In the genomic region with DNA sequence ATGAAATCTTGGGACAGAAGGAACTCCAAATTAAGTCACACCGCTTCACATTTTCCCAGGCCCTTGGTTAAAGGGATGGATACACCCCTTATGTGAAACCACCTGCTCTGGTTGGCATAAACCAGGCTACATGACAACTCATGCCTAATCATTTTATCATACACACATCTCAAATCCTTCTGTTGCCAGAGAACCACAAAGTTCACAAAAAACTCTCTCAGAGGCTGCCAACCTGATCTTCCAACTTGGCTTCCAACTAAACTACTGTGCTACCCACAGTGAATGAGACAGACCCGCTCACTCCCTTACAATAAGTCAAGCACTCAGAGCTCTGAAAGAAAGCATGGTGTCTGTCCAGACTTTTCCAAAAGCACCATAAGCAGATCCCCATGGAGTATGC, we compare ENCODE assay signal across 10 mouse cellular contexts. TPM values are rescaled to one million over a fixed set of nuclear protein-coding genes. Genes with fewer than 3 reads are reported as not detected.
A peak's percentile ranks its signal among the peaks of the same experiment; 100 is the strongest.
DNase-seq lines count a peak whose midpoint lies in the region; ATAC-seq and TF ChIP-seq lines count a peak whose summit lies in the region.
"Had no signal": no experiment of that assay in that cellular context is flagged by ENCODE, and none has a peak within 500 bp of the region (broad histone marks: within the 10 kb centered on the region; RNA-seq: fewer than 3 reads in every experiment).

No protein-coding gene starts in this region.

- H3K36me3 ChIP-seq in lung, embryonic 14.5 days (ENCODE audit: insufficient read depth), result no peaks in the 10 kb centered on the region
- no peaks in the 10 kb centered on the region for H3K36me3 ChIP-seq in limb, embryonic 11.5 days (ENCODE audit: control insufficient read depth, insufficient read depth, low read length)
- no peaks in the 10 kb centered on the region for H3K36me3 ChIP-seq in stomach, embryonic 14.5 days (ENCODE audit: control insufficient read depth, insufficient read depth, low read length)

- peak overlapping the region; percentile 97 for H3K9ac ChIP-seq in lung, embryonic 14.5 days
- no peak overlapping the region for H3K9ac ChIP-seq in limb, embryonic 11.5 days (ENCODE audit: low read length)
- H3K9ac ChIP-seq in stomach, embryonic 14.5 days (replicated peaks; ENCODE audit: low read depth, low read length), result no peak overlapping the region

- no peak overlapping the region for H3K27ac ChIP-seq in cerebellum, adult 2 months (ENCODE audit: insufficient read depth, low read length)
- no peak overlapping the region for H3K27ac ChIP-seq in lung, embryonic 14.5 days (ENCODE audit: low read depth)
- H3K27ac ChIP-seq in limb, embryonic 11.5 days (replicated peaks; ENCODE audit: low read depth, low read length), result no peak overlapping the region
- H3K27ac ChIP-seq in stomach, embryonic 14.5 days (ENCODE audit: low read length), result no peak overlapping the region

- no peaks in the 10 kb centered on the region for H3K27me3 ChIP-seq in cerebellum, adult 2 months (ENCODE audit: control insufficient read depth, insufficient read depth, low read length)
- H3K27me3 ChIP-seq in lung, embryonic 14.5 days (ENCODE audit: insufficient read depth, low read length), result no peaks in the 10 kb centered on the region
- H3K27me3 ChIP-seq in limb, embryonic 11.5 days (ENCODE audit: control insufficient read depth, insufficient read depth, low read length), result no peaks in the 10 kb centered on the region
- H3K27me3 ChIP-seq in stomach, embryonic 14.5 days (ENCODE audit: control insufficient read depth, insufficient read depth, low read length), result no peaks in the 10 kb centered on the region

- no peaks in the 10 kb centered on the region for H3K9me3 ChIP-seq in lung, embryonic 14.5 days (ENCODE audit: low read depth, low read length)
- H3K9me3 ChIP-seq in limb, embryonic 11.5 days (ENCODE audit: control insufficient read depth, low read length), result no peaks in the 10 kb centered on the region
- H3K9me3 ChIP-seq in stomach, embryonic 14.5 days (ENCODE audit: control insufficient read depth, low read depth, low read length), result no peaks in the 10 kb centered on the region

- no peak for TF ChIP-seq POLR2A in cerebellum, adult 2 months (IDR thresholded peaks at IDR 0.05; ENCODE audit: borderline replicate concordance, insufficient read depth, low read length)

- H3K4me1 ChIP-seq in cerebellum, adult 2 months (ENCODE audit: control insufficient read depth, insufficient read depth, low read length), result peaks cover 9% of the 10 kb centered on the region; the same call in 1 of the 2 replicates
- H3K4me1 ChIP-seq in lung, embryonic 14.5 days (ENCODE audit: insufficient read depth), result peaks cover 12% of the 10 kb centered on the region
- peaks cover 12% of the 10 kb centered on the region; the same call in 1 of the 2 replicates for H3K4me1 ChIP-seq in limb, embryonic 11.5 days (ENCODE audit: control insufficient read depth, insufficient read depth, low read length)
- peaks cover 17% of the 10 kb centered on the region for H3K4me1 ChIP-seq in stomach, embryonic 14.5 days (ENCODE audit: control insufficient read depth, insufficient read depth, low read length)

- peak in 1 of 2 experiments; percentile 32 for DNase-seq in cerebellum, adult 2 months
- no peak for DNase-seq in cerebellum, postnatal 4 days (ENCODE audit: low spot score in 2 of 2)
- DNase-seq in lung, embryonic 14.5 days, result no peak
- DNase-seq in lung, adult 18-20 months, result no peak
- no peak for DNase-seq in limb, embryonic 11.5 days (ENCODE audit: low spot score)
- no peak for DNase-seq in testis, postnatal 10 days (ENCODE audit: low spot score)
- DNase-seq in right cerebral cortex, postnatal 36 days (ENCODE audit: low spot score in 2 of 2), result no peak
- DNase-seq: adrenal gland, postnatal 36 days; gastrocnemius, postnatal 25 days had no signal

- TF ChIP-seq CTCF in cerebellum, adult 2 months (IDR thresholded peaks at IDR 0.05; ENCODE audit: borderline replicate concordance, insufficient read depth, low read depth, low read length), result no peak
- no peak for TF ChIP-seq CTCF in lung, embryonic 14.5 days (IDR thresholded peaks at IDR 0.05; ENCODE audit: low read depth)

- 13% methylated on average over 2 of the region's 2 CpGs for WGBS in cerebellum, adult 2 months
- WGBS in lung, embryonic 14.5 days, result 68% methylated on average over 2 of the region's 2 CpGs
- 88% methylated on average over 2 of the region's 2 CpGs for WGBS in limb, embryonic 11.5 days
- 82% methylated on average over 2 of the region's 2 CpGs for WGBS in stomach, embryonic 14.5 days

- peak overlapping the region; percentile 18 for H3K4me3 ChIP-seq in cerebellum, adult 2 months (replicated peaks; ENCODE audit: insufficient read depth, low read depth, low read length)
- peak overlapping the region; percentile 98 for H3K4me3 ChIP-seq in lung, embryonic 14.5 days (ENCODE audit: low read depth, low read length)
- peak overlapping the region; percentile 94 for H3K4me3 ChIP-seq in limb, embryonic 11.5 days (ENCODE audit: low read depth, low read length)
- H3K4me3 ChIP-seq in stomach, embryonic 14.5 days (ENCODE audit: low read depth, low read length), result peak overlapping the region; percentile 96

- ATAC-seq in lung, embryonic 14.5 days (ENCODE audit: insufficient read depth), result no peak
- ATAC-seq in limb, embryonic 11.5 days (ENCODE audit: insufficient number of reproducible peaks, low FRiP score, low TSS enrichment, low read depth), result no peak
- no peak for ATAC-seq in stomach, embryonic 14.5 days (ENCODE audit: insufficient number of reproducible peaks, insufficient read depth, low FRiP score, low read depth)

- H3K4me2 ChIP-seq in lung, embryonic 14.5 days, result peak overlapping the region; percentile 69
- peak overlapping the region; percentile 61; the same call in 1 of the 2 replicates for H3K4me2 ChIP-seq in limb, embryonic 11.5 days (ENCODE audit: low read depth, severe bottlenecking)
- peak overlapping the region; percentile 48 for H3K4me2 ChIP-seq in stomach, embryonic 14.5 days (replicated peaks; ENCODE audit: low read depth, low read length)

RNA-seq across cellular contexts. Expression of gene Chd6, which starts 1.6 kb away (rescaled TPM):
- polyA plus RNA-seq in cerebellum, adult 2 months (2012; rRNA removed), result 33.7 and 35.6 TPM in 2 replicates
- polyA plus RNA-seq in lung, embryonic 14.5 days (2014; fragmentation: Nextera tagmentation; extraction: Ambion mirVana), result 35.3 and 36.8 TPM in 2 replicates
- polyA plus RNA-seq in limb, embryonic 11.5 days (2014; fragmentation: Nextera tagmentation; extraction: Ambion mirVana), result 39.4 and 44.7 TPM in 2 replicates
- polyA plus RNA-seq in stomach, embryonic 14.5 days (2014; fragmentation: Nextera tagmentation; extraction: Ambion mirVana), result 44.9 and 52.2 TPM in 2 replicates

Comparison
In these comparisons a context has a peak if more than half of its experiments do, and no peak if none do; other contexts are left out.
1. H3K4me3 ChIP-seq: peak in every context shown above with its lines; median percentile 98 in lung, embryonic 14.5 days; 96 in stomach, embryonic 14.5 days; 94 in limb, embryonic 11.5 days; 18 in cerebellum, adult 2 months.